Mouse (Mus musculus): ENCODE results near the gene Pigx.

Gene Pigx

GRCm38 (mm10) chr16:32062226-32062625, 37.3 kb downstream of the Pigx start:
- DNase-seq (ENCODE audit: low spot score in 2 of 2), result no peak

- peak in 1 of 2 experiments; percentile 35 for DNase-seq (ENCODE audit: low spot score in 2 of 2)
These were observed 39.6 kb downstream of the Pigx start for GRCm38 (mm10) chr16:32059840-32060523.

- DNase-seq (ENCODE audit: low spot score in 2 of 2), result no peak
These were observed 40.7 kb downstream of the Pigx start for GRCm38 (mm10) chr16:32058817-32059216.

GRCm38 (mm10) chr16:32042367-32042766, 57.2 kb downstream of the Pigx start:
- no peak for DNase-seq (ENCODE audit: low spot score in 2 of 2)
